Mouse (Mus musculus) MEL (cell line): ENCODE measurements around the gene Rae1. TPM values are rescaled to one million over a fixed set of nuclear protein-coding genes. Genes with fewer than 3 reads are reported as not detected.

Experiments
- DNase-seq: peaks from one replicate; pipeline ENCODE4 v3.0.0; 2011; ENCODE audit warnings: low read depth, low spot score
- H3K27ac ChIP-seq: 2 replicates; pipeline ENCODE4 v1.5.1; 2012; ENCODE audit warnings: low read depth, mild to moderate bottlenecking, control low read depth, low read length, moderate library complexity; ENCODE audit not compliant: control insufficient read depth
- H3K27me3 ChIP-seq, 2 experiments: fragments of 150-350 bp in 1 of 2; sonication (generic) in 1 of 2; 2 replicates each; pipeline ENCODE4 v1.6.1; 2012; ENCODE audit warnings: low read length in 2 of 2, mild to moderate bottlenecking in 2 of 2, improper control_type of control experiment in 1 of 2, moderate library complexity in 1 of 2; ENCODE audit not compliant: insufficient read depth in 2 of 2, control insufficient read depth in 1 of 2
- H3K36me3 ChIP-seq, 2 experiments: 2 replicates each; pipeline ENCODE4 v1.6.1; 2012 to 2014; ENCODE audit warnings: low read length in 2 of 2, improper control_type of control experiment in 1 of 2, inconsistent platforms in 1 of 2, mild to moderate bottlenecking in 1 of 2; ENCODE audit not compliant: insufficient read depth in 2 of 2, control insufficient read depth in 1 of 2
- H3K4me1 ChIP-seq, 2 experiments: fragments of 150-350 bp in 1 of 2; sonication (generic) in 1 of 2; 2 replicates each; pipeline ENCODE4 v1.6.1; 2012; ENCODE audit warnings: low read length in 2 of 2, improper control_type of control experiment in 1 of 2, mild to moderate bottlenecking in 1 of 2; ENCODE audit not compliant: insufficient read depth in 2 of 2, control insufficient read depth in 1 of 2
- H3K4me3 ChIP-seq, 2 experiments: fragments of 150-350 bp in 1 of 2; sonication (generic) in 1 of 2; 2 replicates each; pipeline ENCODE4 v1.5.1; 2012; ENCODE audit warnings: low read depth in 2 of 2, low read length in 2 of 2, mild to moderate bottlenecking in 2 of 2, moderate library complexity in 2 of 2, control low read depth in 1 of 2, improper control_type of control experiment in 1 of 2; ENCODE audit not compliant: control insufficient read depth in 1 of 2, insufficient read depth in 1 of 2
- H3K79me2 ChIP-seq: 2 replicates; pipeline ENCODE4 v1.6.1; 2012; ENCODE audit warnings: mild to moderate bottlenecking, low read length, moderate library complexity; ENCODE audit not compliant: control insufficient read depth, poor library complexity, insufficient read depth
- H3K9ac ChIP-seq: 2 replicates; pipeline ENCODE4 v1.6.1; 2012; ENCODE audit warnings: low read depth, mild to moderate bottlenecking, control low read depth, low read length, moderate library complexity; ENCODE audit not compliant: control insufficient read depth, poor library complexity, severe bottlenecking
- H3K9me3 ChIP-seq: fragments of 150-350 bp; sonication (generic); replicated peaks from 2 replicates; pipeline ENCODE4 v1.6.1; 2012; ENCODE audit warnings: mild to moderate bottlenecking, low read length, improper control_type of control experiment, moderate library complexity; ENCODE audit not compliant: insufficient read depth
- BHLHE40 ChIP-seq: IDR thresholded peaks from 2 replicates; pipeline ENCODE4 v1.6.1; 2012; ENCODE audit warnings: low read depth, mild to moderate bottlenecking, inconsistent platforms, low read length, improper control_type of control experiment, borderline replicate concordance
- CHD1 ChIP-seq: IDR thresholded peaks from 2 replicates; pipeline ENCODE4 v1.6.1; 2012; ENCODE audit warnings: low read depth, mild to moderate bottlenecking, inconsistent platforms, low read length, improper control_type of control experiment
- CHD2 ChIP-seq: IDR thresholded peaks from 2 replicates; pipeline ENCODE4 v1.6.1; 2011; ENCODE audit warnings: low read length, improper control_type of control experiment
- CTCF ChIP-seq, 3 experiments: IDR thresholded peaks in 2 of 3; conservative IDR thresholded peaks in 1 of 3; 2 replicates each; pipeline ENCODE4 v1.5.1; 2011 to 2012; ENCODE audit warnings: low read length in 3 of 3, low read depth in 2 of 3, mild to moderate bottlenecking in 2 of 3, improper control_type of control experiment in 1 of 3, inconsistent platforms in 1 of 3, mixed read lengths in 1 of 3, moderate library complexity in 1 of 3; ENCODE audit not compliant: control insufficient read depth in 1 of 3, insufficient read depth in 1 of 3, poor library complexity in 1 of 3, severe bottlenecking in 1 of 3
- E2F4 ChIP-seq: IDR thresholded peaks from 2 replicates; pipeline ENCODE4 v1.6.1; 2011; ENCODE audit warnings: low read depth, low read length, improper control_type of control experiment, borderline replicate concordance
- EP300 ChIP-seq, 2 experiments: IDR thresholded peaks; 2 replicates each; pipeline ENCODE4 v1.6.1; 2011; ENCODE audit warnings: improper control_type of control experiment in 2 of 2, low read length in 2 of 2, low read depth in 1 of 2, mild to moderate bottlenecking in 1 of 2
- ETS1 ChIP-seq: IDR thresholded peaks from 2 replicates; pipeline ENCODE4 v1.6.1; 2012; ENCODE audit warnings: low read depth, mild to moderate bottlenecking, inconsistent platforms, low read length, improper control_type of control experiment, moderate library complexity
- GABPA ChIP-seq: IDR thresholded peaks from 2 replicates; pipeline ENCODE4 v1.6.1; 2012; ENCODE audit warnings: low read depth, mild to moderate bottlenecking, inconsistent platforms, low read length, improper control_type of control experiment, moderate library complexity
- JUND ChIP-seq: IDR thresholded peaks from 2 replicates; pipeline ENCODE4 v1.6.1; 2011; ENCODE audit warnings: low read depth, mild to moderate bottlenecking, improper control_type of control experiment, low read length
- KAT2A ChIP-seq: conservative IDR thresholded peaks from 2 replicates; pipeline ENCODE4 v1.6.1; 2012; ENCODE audit warnings: low read depth, low read length, improper control_type of control experiment, inconsistent platforms
- MAFK ChIP-seq: IDR thresholded peaks from 2 replicates; pipeline ENCODE4 v1.6.1; 2011; ENCODE audit warnings: low read depth, mild to moderate bottlenecking, low read length, improper control_type of control experiment, borderline replicate concordance
- MAZ ChIP-seq: IDR thresholded peaks from 2 replicates; pipeline ENCODE4 v1.6.1; 2012; ENCODE audit warnings: low read depth, mild to moderate bottlenecking, inconsistent platforms, low read length, improper control_type of control experiment
- MEF2A ChIP-seq: IDR thresholded peaks from 2 replicates; pipeline ENCODE4 v1.6.1; 2014; ENCODE audit warnings: low read depth, mild to moderate bottlenecking, inconsistent platforms, low read length, improper control_type of control experiment; ENCODE audit not compliant: poor library complexity, insufficient replicate concordance, severe bottlenecking; ENCODE audit errors: extremely low read depth
- MXI1 ChIP-seq: IDR thresholded peaks from 2 replicates; pipeline ENCODE4 v1.6.1; 2011; ENCODE audit warnings: mild to moderate bottlenecking, low read depth, low read length, improper control_type of control experiment
- MYB ChIP-seq: IDR thresholded peaks from 2 replicates; pipeline ENCODE4 v1.6.1; 2011; ENCODE audit warnings: mild to moderate bottlenecking, low read depth, low read length, improper control_type of control experiment
- MYC ChIP-seq: IDR thresholded peaks from 2 replicates; pipeline ENCODE4 v1.6.1; 2011; ENCODE audit warnings: low read depth, mild to moderate bottlenecking, low read length, improper control_type of control experiment, moderate library complexity
- NRF1 ChIP-seq: IDR thresholded peaks from 2 replicates; pipeline ENCODE4 v1.6.1; 2014; ENCODE audit warnings: low read depth, mild to moderate bottlenecking, inconsistent platforms, low read length, improper control_type of control experiment, moderate library complexity; ENCODE audit not compliant: poor library complexity, insufficient read depth, severe bottlenecking
- POLR2AphosphoS2 ChIP-seq: IDR thresholded peaks from 2 replicates; pipeline ENCODE4 v1.6.1; 2011; ENCODE audit warnings: low read length, improper control_type of control experiment
- RAD21 ChIP-seq: IDR thresholded peaks from 2 replicates; pipeline ENCODE4 v1.6.1; 2011; ENCODE audit warnings: mild to moderate bottlenecking, low read depth, low read length, improper control_type of control experiment
- RCOR1 ChIP-seq: IDR thresholded peaks from 2 replicates; pipeline ENCODE4 v1.6.1; 2012; ENCODE audit warnings: low read depth, mild to moderate bottlenecking, inconsistent platforms, low read length, improper control_type of control experiment
- SMC3 ChIP-seq: IDR thresholded peaks from 2 replicates; pipeline ENCODE4 v1.6.1; 2011; ENCODE audit warnings: low read depth, low read length, improper control_type of control experiment
- TAL1 ChIP-seq: IDR thresholded peaks from 2 replicates; pipeline ENCODE4 v1.6.1; 2012; ENCODE audit warnings: mild to moderate bottlenecking, inconsistent platforms, low read length, moderate library complexity, mixed read lengths
- TBP ChIP-seq: IDR thresholded peaks from 2 replicates; pipeline ENCODE4 v1.8.0; 2011; ENCODE audit warnings: low read depth, low read length, improper control_type of control experiment
- USF1 ChIP-seq: IDR thresholded peaks from 2 replicates; pipeline ENCODE4 v1.6.1; 2014; ENCODE audit warnings: low read depth, mild to moderate bottlenecking, inconsistent platforms, low read length, improper control_type of control experiment, moderate library complexity
- ZMIZ1 ChIP-seq: IDR thresholded peaks from 2 replicates; pipeline ENCODE4 v1.6.1; 2012; ENCODE audit warnings: low read depth, mild to moderate bottlenecking, inconsistent platforms, low read length, improper control_type of control experiment, moderate library complexity
- polyA plus RNA-seq, 2 experiments: library from polyadenylated mRNA; stranded (reverse) in 1 of 2; unstranded in 1 of 2; fragments of >175 nt in 1 of 2; fragments of >200 nt in 1 of 2; gene quantifications; 2 replicates each; pipeline versions ENCODE4 v1.2.1 to v1.2.4; 2012; ENCODE audit warnings: low replicate concordance in 2 of 2, low read depth in 1 of 2; ENCODE audit not compliant: insufficient read length in 2 of 2, insufficient read depth in 1 of 2, missing spikeins in 1 of 2
- total RNA-seq: library from RNA; depleted of rRNA; stranded (reverse); fragments of 300-350 nt; gene quantifications from 2 replicates; pipeline ENCODE4 v1.2.3, GENCODE M21; 2012

The Rae1 gene
- total and polyA plus RNA-seq, 3 experiments, result 156 to 172 TPM; not detected in 1

DNA sequence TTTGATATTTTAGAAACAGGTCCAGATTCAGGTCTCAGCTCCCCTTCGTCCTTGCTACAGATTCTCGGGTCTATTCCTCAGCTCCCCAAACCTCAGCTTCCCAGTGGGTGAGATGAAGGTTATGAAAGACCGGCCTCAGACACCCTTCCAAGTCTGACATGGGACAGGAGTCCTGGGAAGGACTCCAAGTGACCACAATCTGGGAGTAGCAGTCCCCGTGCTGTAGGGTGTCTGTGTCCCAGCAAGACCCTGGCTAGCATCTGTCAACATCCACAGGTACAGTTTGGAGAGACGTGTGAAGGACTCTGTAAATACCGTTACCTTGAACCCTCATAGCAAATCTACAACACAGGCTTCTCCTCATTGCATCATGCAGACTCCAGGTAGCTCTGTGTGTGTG is 24.8 kb upstream of the Rae1 start:
- H3K27me3 ChIP-seq, result no peaks in the 10 kb centered on the region

DNA sequence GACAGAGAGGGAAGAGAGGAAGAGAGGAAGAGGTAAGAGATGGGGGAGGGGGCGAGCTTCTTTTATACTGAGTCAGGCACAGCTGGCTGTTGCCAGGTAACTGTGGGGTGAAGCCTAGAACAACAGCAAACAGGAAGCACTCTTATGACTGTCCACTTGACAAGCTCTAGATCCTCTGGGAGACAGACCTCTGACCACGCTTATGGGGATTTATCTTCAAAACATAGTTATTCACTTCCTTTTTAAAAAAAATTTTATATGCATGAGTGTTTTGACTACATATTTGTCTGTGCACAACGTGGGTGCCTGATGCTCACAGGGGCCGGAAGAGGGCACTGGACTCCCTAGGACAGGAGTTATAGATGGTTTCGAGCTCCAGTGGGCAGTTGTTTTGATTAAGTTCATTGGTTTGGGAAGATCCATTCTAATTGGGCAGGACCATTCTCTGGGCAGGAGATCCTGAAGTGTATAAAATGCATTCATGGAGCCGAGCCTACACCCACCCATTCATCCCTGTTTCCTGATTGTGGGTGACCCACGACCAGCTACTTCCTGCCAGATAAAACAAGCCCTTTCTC is 23.2 kb upstream of the Rae1 start:
- H3K27me3 ChIP-seq, result no peaks in the 10 kb centered on the region
- H3K36me3 ChIP-seq, result peaks cover 0 to 2% of the 10 kb centered on the region in 2 experiments; a peak in 1 of 4 replicates
- H3K79me2 ChIP-seq, result no peaks in the 10 kb centered on the region
- no peak overlapping the region for H3K9ac ChIP-seq
- peak; percentile 9 for DNase-seq
- no peaks in the 10 kb centered on the region for H3K9me3 ChIP-seq
- H3K27ac ChIP-seq, result no peak overlapping the region
- peak overlapping the region; percentile 7 to 12; a peak in 2 of 4 replicates for H3K4me3 ChIP-seq
- peaks cover 0 to 12% of the 10 kb centered on the region in 2 experiments; a peak in 2 of 4 replicates for H3K4me1 ChIP-seq
- TF ChIP-seq RCOR1 (no peak), MYB (no peak), USF1 (no peak), SMC3 (no peak), ZMIZ1 (no peak), MEF2A (no peak), MYC (no peak), KAT2A (no peak), MXI1 (no peak), MAZ (no peak), CHD2 (no peak), TAL1 (no peak), NRF1 (no peak), CTCF (IDR thresholded peaks at IDR 0.05 in 2 of 3, conservative IDR thresholded peaks at IDR 0.05 in 1 of 3; ENCODE audit: control insufficient read depth in 1 of 3, insufficient read depth in 1 of 3, low read depth in 2 of 3, low read length in 3 of 3, poor library complexity in 1 of 3, severe bottlenecking in 1 of 3) (no peak), GABPA (no peak), MAFK (no peak), RAD21 (no peak), POLR2AphosphoS2 (no peak)
- TF ChIP-seq, all 39 proteins: peak for 0

More for the DNA sequence above, 24.8 kb upstream of the Rae1 start:
- H3K4me3 ChIP-seq, result no peak overlapping the region
- H3K27ac ChIP-seq, result no peak overlapping the region
- peaks cover 0 to 2% of the 10 kb centered on the region in 2 experiments; a peak in 1 of 4 replicates for H3K36me3 ChIP-seq
- no peak overlapping the region for H3K9ac ChIP-seq
- no peak for DNase-seq
- TF ChIP-seq MYC (no peak), CHD1 (no peak), E2F4 (no peak), NRF1 (no peak), BHLHE40 (no peak), TAL1 (no peak), JUND (no peak), MEF2A (no peak), MYB (no peak), RCOR1 (no peak), TBP (no peak), POLR2AphosphoS2 (no peak), EP300 (IDR thresholded peaks at IDR 0.05; ENCODE audit: low read depth in 1 of 2, low read length in 2 of 2) (no peak), SMC3 (no peak), GABPA (no peak), MXI1 (no peak), ETS1 (no peak)
- H3K4me1 ChIP-seq, result peaks cover 0 to 12% of the 10 kb centered on the region in 2 experiments; a peak in 2 of 4 replicates
- H3K9me3 ChIP-seq, result no peaks in the 10 kb centered on the region
- H3K79me2 ChIP-seq, result no peaks in the 10 kb centered on the region
